Mouse (Mus musculus) CH12.LX (cell line): ENCODE results near the gene Gm49403.

ENCODE experiments used
- CTCF ChIP-seq, 2 experiments: IDR thresholded peaks in 1 of 2; conservative IDR thresholded peaks in 1 of 2; 2 replicates each; pipeline ENCODE4 v1.5.1; 2011 to 2012; ENCODE audit warnings: low read depth in 2 of 2, low read length in 2 of 2, improper control_type of control experiment in 1 of 2, inconsistent platforms in 1 of 2, mild to moderate bottlenecking in 1 of 2, moderate library complexity in 1 of 2
- JUND ChIP-seq: conservative IDR thresholded peaks from 2 replicates; pipeline ENCODE4 v1.6.1; 2011; ENCODE audit warnings: low read depth, low read length, improper control_type of control experiment
- NELFE ChIP-seq: IDR thresholded peaks from 2 replicates; pipeline ENCODE4 v1.6.1; 2011; ENCODE audit warnings: low read depth, low read length, improper control_type of control experiment
- POLR2A ChIP-seq: IDR thresholded peaks from 2 replicates; pipeline ENCODE4 v1.6.1; 2011; ENCODE audit warnings: low read depth, mild to moderate bottlenecking, improper control_type of control experiment, low read length
- POLR2AphosphoS2 ChIP-seq: IDR thresholded peaks from 2 replicates; pipeline ENCODE4 v1.6.1; 2011; ENCODE audit warnings: low read depth, low read length, improper control_type of control experiment

- no peak for TF ChIP-seq CTCF (conservative IDR thresholded peaks at IDR 0.05 in 1 of 2, IDR thresholded peaks at IDR 0.05 in 1 of 2; ENCODE audit: low read depth in 2 of 2, low read length in 2 of 2)
- TF ChIP-seq POLR2AphosphoS2: no peak
- TF ChIP-seq NELFE: no peak
- TF ChIP-seq JUND: no peak
- TF ChIP-seq POLR2A: no peak
These were observed 30.6 kb upstream of the Gm49403 start for GRCm38 (mm10) chr19:8853117-8853516.
